Mouse (Mus musculus) midbrain, embryonic 16.5 days (tissue): ENCODE measurements around the gene Cyp2c69. TPM values are rescaled to one million over a fixed set of nuclear protein-coding genes. Genes with fewer than 3 reads are reported as not detected.
"Not testable (repeated sequence)": the region's sequence is repeated elsewhere in the genome, so short reads cannot be mapped to it uniquely, and the experiment has no call there.

Source experiments
- ATAC-seq: fragments of 200-750 bp; cut with Nextera tagmentation; 2 replicates; pipeline ENCODE4 v1.8.0; 2017; ENCODE audit warnings: moderate TSS enrichment
- H3K27ac ChIP-seq: fragments of 300-500 bp; sonication (generic); 2 replicates; pipeline ENCODE4 v1.5.1; 2014; ENCODE audit warnings: mild to moderate bottlenecking, low read length, mixed read lengths
- H3K27me3 ChIP-seq: fragments of 300-500 bp; sonication (generic); 2 replicates; pipeline ENCODE4 v1.6.1; 2014; ENCODE audit warnings: low read depth, low read length, mixed read lengths; ENCODE audit not compliant: control insufficient read depth, insufficient read depth
- H3K36me3 ChIP-seq: fragments of 300-500 bp; sonication (generic); 2 replicates; pipeline ENCODE4 v1.6.1; 2014; ENCODE audit warnings: mild to moderate bottlenecking, low read length, moderate library complexity, mixed read lengths; ENCODE audit not compliant: control insufficient read depth, insufficient read depth
- H3K4me1 ChIP-seq: fragments of 300-500 bp; sonication (generic); 2 replicates; pipeline ENCODE4 v1.6.1; 2014; ENCODE audit warnings: mild to moderate bottlenecking, low read length, mixed read lengths; ENCODE audit not compliant: control insufficient read depth, insufficient read depth
- H3K4me2 ChIP-seq: fragments of 300-500 bp; sonication (generic); 2 replicates; pipeline ENCODE4 v1.6.1; 2014; ENCODE audit warnings: mild to moderate bottlenecking, low read length, mixed read lengths
- H3K4me3 ChIP-seq: fragments of 300-500 bp; sonication (generic); 2 replicates; pipeline ENCODE4 v1.5.1; 2014; ENCODE audit warnings: low read depth, mild to moderate bottlenecking, low read length, moderate library complexity, mixed read lengths
- H3K9ac ChIP-seq: fragments of 300-500 bp; sonication (generic); 2 replicates; pipeline ENCODE4 v1.6.1; 2014; ENCODE audit warnings: low read depth, low read length, mixed read lengths
- H3K9me3 ChIP-seq: fragments of 300-500 bp; sonication (generic); replicated peaks from 2 replicates; pipeline ENCODE4 v1.6.1; 2014; ENCODE audit warnings: mild to moderate bottlenecking, low read length, mixed read lengths; ENCODE audit not compliant: control insufficient read depth, poor library complexity, severe bottlenecking
- WGBS: fragments of 180-500 bp; shearing (Covaris S2); extraction: QIAGEN DNeasy Blood & Tissue Kit; methylation state at CpG from one replicate; pipeline ENCODE4 v1.1.7; 2014; 5-methylcytosine and 5-hydroxymethylcytosine counted together
- polyA plus RNA-seq: library from polyadenylated mRNA; unstranded; fragments of >200 nt; fragmentation: Nextera tagmentation; extraction: Ambion mirVana; gene quantifications from 2 replicates; pipeline ENCODE4 v1.2.1, GENCODE M21; 2015

The Cyp2c69 gene
- not detected in 2 replicates for polyA plus RNA-seq

DNA sequence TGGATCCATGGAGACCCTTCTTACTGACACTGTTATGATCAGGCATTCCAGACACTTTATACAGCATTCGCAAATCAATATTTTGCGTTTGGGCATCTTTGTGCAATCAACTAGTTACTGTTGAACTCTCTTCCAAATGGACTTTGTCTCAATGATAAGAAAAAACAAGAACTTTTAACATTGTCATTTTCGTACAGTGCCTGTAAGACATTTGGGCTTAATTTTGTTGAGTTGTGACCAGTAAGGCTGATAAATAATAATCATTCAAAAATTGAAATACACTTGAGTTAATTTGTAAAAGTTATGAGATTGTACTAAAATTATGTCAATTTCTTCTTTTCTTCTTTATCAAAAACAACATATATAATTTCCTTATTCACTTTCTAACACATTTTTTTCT is at the start of gene Cyp2c69:
Gene Cyp2c69 (minus strand): TSS at position 101 of the 400 bp plus-strand sequence.
- not testable (repeated sequence) for H3K36me3 ChIP-seq, H3K4me3 ChIP-seq, H3K4me2 ChIP-seq, H3K27me3 ChIP-seq, H3K27ac ChIP-seq, H3K4me1 ChIP-seq, ATAC-seq, H3K9me3 ChIP-seq, H3K9ac ChIP-seq
- 92% methylated on average over 3 of the region's 3 CpGs for WGBS

DNA sequence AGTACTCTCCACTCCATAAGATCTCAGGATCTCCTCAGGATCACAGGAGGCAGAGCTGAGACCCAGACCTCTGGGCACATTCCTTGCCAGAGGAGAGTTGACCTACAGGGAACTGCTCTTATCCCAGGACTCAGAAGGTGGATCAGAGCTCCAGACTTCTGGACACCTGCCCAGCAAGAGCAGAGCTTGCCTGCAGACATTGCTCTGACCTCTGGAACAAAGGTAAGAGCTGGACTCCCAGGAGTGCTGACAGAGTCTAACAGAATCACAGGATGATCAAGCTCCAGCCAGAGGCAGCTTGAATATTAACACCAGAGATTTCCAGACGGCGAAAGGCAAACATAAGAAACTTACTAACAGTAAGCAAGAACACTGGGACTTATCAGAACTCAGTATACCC is 48.8 kb upstream of the Cyp2c69 start:
- no peaks in the 10 kb centered on the region for H3K27me3 ChIP-seq
- H3K4me2 ChIP-seq, result no peak overlapping the region
- H3K9ac ChIP-seq, result no peak overlapping the region
- WGBS, result 90% methylated on average over 2 of the region's 2 CpGs
- no peaks in the 10 kb centered on the region for H3K36me3 ChIP-seq
- no peak overlapping the region for H3K27ac ChIP-seq
- no peaks in the 10 kb centered on the region for H3K4me1 ChIP-seq
- ATAC-seq, result no peak
- H3K9me3 ChIP-seq, result 0 out of 2 replicates have a peak, but pooled peaks cover 8% of the 10 kb centered on the region
- H3K4me3 ChIP-seq, result no peak overlapping the region

DNA sequence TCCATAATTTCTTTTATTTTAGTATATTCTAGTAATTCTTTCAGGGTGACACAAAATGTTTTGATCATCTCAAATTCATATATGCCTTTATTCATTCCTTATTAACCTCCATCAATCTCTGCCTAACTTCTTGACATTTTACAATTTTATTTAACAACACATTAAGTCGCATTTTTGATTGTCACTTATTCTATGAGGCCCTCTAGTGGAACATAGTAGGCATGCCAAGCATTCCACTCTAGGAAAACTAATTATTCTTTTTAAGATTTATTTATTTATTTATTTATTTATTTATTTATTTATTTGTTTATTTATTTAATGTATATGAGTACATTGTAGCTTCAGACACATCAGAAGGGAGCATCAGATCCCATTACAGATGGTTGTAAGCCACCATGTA is 43.4 kb upstream of the Cyp2c69 start:
- H3K27me3 ChIP-seq, result no peaks in the 10 kb centered on the region
- no peaks in the 10 kb centered on the region for H3K36me3 ChIP-seq
- H3K27ac ChIP-seq, result no peak overlapping the region
- 0 out of 2 replicates have a peak, but pooled peaks cover 5% of the 10 kb centered on the region for H3K9me3 ChIP-seq
- no peak overlapping the region for H3K4me2 ChIP-seq
- no peak overlapping the region for H3K4me3 ChIP-seq
- H3K9ac ChIP-seq, result no peak overlapping the region
- WGBS, result 74% methylated on average over 1 of the region's 1 CpGs
- no peaks in the 10 kb centered on the region for H3K4me1 ChIP-seq
- ATAC-seq, result no peak

DNA sequence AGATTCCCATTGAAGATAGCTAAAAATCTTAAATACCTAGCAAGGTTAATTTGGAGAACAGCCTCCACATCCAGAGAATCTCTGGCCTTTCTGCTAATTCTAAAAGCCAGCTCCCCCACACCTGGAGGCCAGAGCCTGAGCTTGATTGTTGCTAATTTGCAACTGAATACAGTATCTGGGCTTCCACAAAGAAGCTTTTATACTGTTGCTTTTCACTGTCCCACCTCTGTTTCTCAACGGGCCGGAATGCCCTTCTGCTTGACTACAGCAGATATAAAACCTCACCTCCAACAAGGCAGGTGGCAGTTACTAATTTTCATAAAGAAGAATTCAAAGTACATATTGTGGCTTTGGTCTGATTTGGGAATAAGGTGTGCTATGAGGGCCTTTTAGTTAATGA is 15.1 kb upstream of the Cyp2c69 start:
- no peak overlapping the region for H3K9ac ChIP-seq
- H3K4me2 ChIP-seq, result no peak overlapping the region
- H3K27ac ChIP-seq, result no peak overlapping the region
- no peaks in the 10 kb centered on the region for H3K9me3 ChIP-seq
- H3K4me3 ChIP-seq, result no peak overlapping the region
- no peaks in the 10 kb centered on the region for H3K36me3 ChIP-seq
- H3K27me3 ChIP-seq, result no peaks in the 10 kb centered on the region
- no peaks in the 10 kb centered on the region for H3K4me1 ChIP-seq
- 78% methylated on average over 2 of the region's 2 CpGs for WGBS
- no peak for ATAC-seq

DNA sequence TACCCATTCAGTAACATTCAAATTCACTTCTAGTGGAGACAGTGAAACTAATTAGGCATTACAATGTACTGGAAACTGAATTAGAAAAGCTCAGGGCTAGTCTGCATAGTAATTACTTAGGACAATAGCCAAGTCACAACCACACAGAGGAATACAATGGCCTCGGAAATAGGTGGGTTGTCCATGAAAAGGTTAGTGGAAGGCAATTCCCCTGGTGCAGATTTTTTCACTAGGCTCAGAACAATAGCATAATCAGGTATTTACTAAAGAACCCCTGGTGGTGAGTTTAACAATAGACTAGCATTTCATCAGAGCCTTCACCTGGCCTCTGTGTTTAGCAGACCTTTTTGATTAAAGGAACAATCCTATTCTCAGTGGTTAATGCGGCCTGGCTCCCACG is 3.5 kb upstream of the Cyp2c69 start:
- H3K4me2 ChIP-seq, ATAC-seq, H3K9me3 ChIP-seq, H3K4me1 ChIP-seq, H3K4me3 ChIP-seq, H3K27me3 ChIP-seq, H3K36me3 ChIP-seq, H3K9ac ChIP-seq, H3K27ac ChIP-seq: not testable (repeated sequence)
- 78% methylated on average over 3 of the region's 3 CpGs for WGBS

DNA sequence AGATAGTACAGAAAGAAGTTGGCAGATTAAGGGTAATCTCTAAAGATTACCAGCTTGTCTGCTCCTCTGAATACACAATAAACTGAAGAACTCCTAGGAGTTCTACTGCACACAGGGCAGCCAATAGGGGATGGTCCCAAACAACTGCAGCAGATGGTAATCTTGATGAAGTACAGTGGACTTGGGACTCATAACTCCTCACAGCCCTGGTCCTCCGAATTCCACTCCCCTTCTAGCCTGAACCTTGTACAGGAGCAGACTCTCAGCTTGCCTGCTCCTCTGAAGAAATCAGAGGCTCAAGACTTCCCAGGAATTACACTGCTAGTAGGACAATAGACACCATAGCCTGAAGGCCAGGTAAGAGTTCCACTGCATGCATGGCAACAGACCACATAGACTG is 20.5 kb downstream of the Cyp2c69 start:
- no peak overlapping the region for H3K9ac ChIP-seq
- no peak overlapping the region for H3K4me2 ChIP-seq
- H3K9me3 ChIP-seq, result no peaks in the 10 kb centered on the region
- 74% methylated on average over 1 of the region's 1 CpGs for WGBS
- no peaks in the 10 kb centered on the region for H3K27me3 ChIP-seq
- H3K4me3 ChIP-seq, result no peak overlapping the region
- no peak for ATAC-seq
- H3K4me1 ChIP-seq, result no peaks in the 10 kb centered on the region
- no peak overlapping the region for H3K27ac ChIP-seq
- no peaks in the 10 kb centered on the region for H3K36me3 ChIP-seq

DNA sequence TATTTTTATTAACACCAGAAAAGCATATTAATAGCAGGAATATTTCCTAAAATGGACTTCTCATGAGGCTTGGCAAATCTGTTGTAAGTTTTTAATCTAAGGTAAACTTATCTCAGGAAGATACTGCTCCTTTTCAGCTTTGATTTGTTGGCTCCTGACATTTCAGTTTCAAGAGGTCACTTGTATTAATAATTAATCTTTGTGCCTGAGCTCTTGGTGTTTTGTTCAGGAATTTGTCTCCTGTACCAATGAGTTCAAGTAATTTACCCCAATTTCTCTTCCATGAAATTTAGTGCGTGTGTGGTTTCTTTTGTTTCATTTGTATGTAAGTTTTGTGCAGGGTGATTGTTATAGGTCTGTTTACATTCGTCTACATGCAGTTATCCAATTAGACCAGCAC is 65.7 kb downstream of the Cyp2c69 start:
- not testable (repeated sequence) for H3K27ac ChIP-seq, H3K4me1 ChIP-seq, H3K36me3 ChIP-seq, H3K4me3 ChIP-seq, H3K9ac ChIP-seq, H3K4me2 ChIP-seq, H3K9me3 ChIP-seq, ATAC-seq, H3K27me3 ChIP-seq
- 76% methylated on average over 2 of the region's 2 CpGs for WGBS

DNA sequence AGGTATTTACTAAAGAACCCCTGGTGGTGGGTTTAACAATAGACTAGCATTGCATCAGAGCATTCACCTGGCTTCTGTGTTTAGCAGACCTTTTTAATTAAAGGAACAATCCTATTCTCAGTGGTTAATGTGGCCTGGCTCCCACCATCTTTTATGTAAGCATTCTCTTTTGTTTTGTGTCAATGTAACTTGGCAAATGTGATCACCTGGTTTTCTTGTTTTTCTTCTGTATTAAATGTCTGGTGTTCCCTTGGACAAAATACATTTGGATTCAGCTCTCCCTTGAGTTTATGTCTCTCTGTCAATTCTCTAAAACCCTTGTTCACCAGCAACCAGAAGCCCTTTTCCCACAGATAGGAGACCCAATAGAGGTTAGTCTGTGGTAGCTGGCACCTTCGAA is 70.2 kb downstream of the Cyp2c69 start:
- H3K9ac ChIP-seq, H3K36me3 ChIP-seq, ATAC-seq, H3K4me1 ChIP-seq, H3K27me3 ChIP-seq, H3K4me2 ChIP-seq, H3K9me3 ChIP-seq, H3K27ac ChIP-seq, H3K4me3 ChIP-seq: not testable (repeated sequence)
- WGBS, result 91% methylated on average over 1 of the region's 1 CpGs

DNA sequence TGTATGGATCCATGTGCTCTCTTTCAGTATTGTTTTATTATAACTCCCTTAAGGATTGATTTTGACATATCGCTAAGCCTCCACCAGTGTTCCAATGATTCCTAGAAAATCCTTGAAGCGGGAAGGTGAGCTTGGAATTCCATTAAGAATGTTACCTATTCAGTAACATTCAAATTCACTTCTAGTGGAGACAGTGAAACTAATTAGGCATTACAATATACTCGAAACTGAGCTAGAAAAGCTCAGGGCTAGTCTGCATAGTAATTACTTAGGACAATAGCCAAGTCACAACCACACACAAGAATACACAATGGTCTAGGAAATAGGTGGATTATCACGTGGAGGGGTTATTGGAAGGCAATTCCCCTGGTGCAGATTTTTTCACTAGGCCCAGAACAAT is 70.6 kb downstream of the Cyp2c69 start:
- WGBS, result 59% methylated on average over 4 of the region's 4 CpGs
- H3K36me3 ChIP-seq, H3K27ac ChIP-seq, H3K9ac ChIP-seq, H3K4me3 ChIP-seq, H3K9me3 ChIP-seq, H3K27me3 ChIP-seq, ATAC-seq, H3K4me1 ChIP-seq, H3K4me2 ChIP-seq: not testable (repeated sequence)

DNA sequence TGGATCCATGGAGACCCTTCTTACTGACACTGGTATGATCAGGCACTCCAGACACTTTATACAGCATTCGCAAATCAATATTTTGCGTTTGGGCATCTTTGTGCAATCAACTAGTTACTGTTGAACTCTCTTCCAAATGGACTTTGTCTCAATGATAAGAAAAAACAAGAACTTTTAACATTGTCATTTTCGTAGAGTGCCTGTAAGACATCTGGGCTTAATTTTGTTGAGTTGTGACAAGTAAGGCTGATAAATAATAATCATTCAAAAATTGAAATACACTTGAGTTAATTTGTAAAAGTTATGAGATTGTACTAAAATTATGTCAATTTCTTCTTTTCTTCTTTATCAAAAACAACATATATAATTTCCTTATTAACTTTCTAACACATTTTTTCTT is 73.9 kb downstream of the Cyp2c69 start, which contains the start of gene Cyp2c40:
Gene Cyp2c40 (minus strand): TSS at position 101 of the 400 bp plus-strand sequence.
- ATAC-seq, H3K4me1 ChIP-seq, H3K4me2 ChIP-seq, H3K36me3 ChIP-seq, H3K9me3 ChIP-seq, H3K9ac ChIP-seq, H3K27me3 ChIP-seq, H3K4me3 ChIP-seq, H3K27ac ChIP-seq: not testable (repeated sequence)
- WGBS, result 88% methylated on average over 3 of the region's 3 CpGs
